Mouse (Mus musculus) stomach, postnatal 0 days (tissue): ENCODE data around the gene Mcf2l. TPM values are rescaled to one million over a fixed set of nuclear protein-coding genes. Genes with fewer than 3 reads are reported as not detected.

Experiments
- ATAC-seq: fragments of 200-750 bp; cut with Nextera tagmentation; 2 replicates; pipeline ENCODE4 v1.8.0; 2017; ENCODE audit not compliant: low FRiP score, low TSS enrichment
- DNase-seq: peaks from one replicate; pipeline ENCODE4 v3.0.0-alpha.2; 2016; ENCODE audit warnings: low spot score
- H3K27ac ChIP-seq: fragments of 300-500 bp; sonication (generic); replicated peaks from 2 replicates; pipeline ENCODE4 v1.5.1; 2014; ENCODE audit warnings: mild to moderate bottlenecking, control low read depth
- H3K27me3 ChIP-seq: fragments of 300-500 bp; sonication (generic); 2 replicates; pipeline ENCODE4 v1.6.1; 2014; ENCODE audit warnings: low read length; ENCODE audit not compliant: control insufficient read depth, insufficient read depth
- H3K36me3 ChIP-seq: fragments of 300-500 bp; sonication (generic); 2 replicates; pipeline ENCODE4 v1.6.1; 2014; ENCODE audit warnings: low read length, mixed read lengths; ENCODE audit not compliant: control insufficient read depth, insufficient read depth
- H3K4me1 ChIP-seq: fragments of 300-500 bp; sonication (generic); replicated peaks from 2 replicates; pipeline ENCODE4 v1.6.1; 2014; ENCODE audit warnings: antibody characterized with exemption; ENCODE audit not compliant: control insufficient read depth, insufficient read depth
- H3K4me2 ChIP-seq: fragments of 300-500 bp; sonication (generic); replicated peaks from 2 replicates; pipeline ENCODE4 v1.6.1; 2014; ENCODE audit warnings: low read depth, mild to moderate bottlenecking, control low read depth, moderate library complexity
- H3K4me3 ChIP-seq: fragments of 300-500 bp; sonication (generic); 2 replicates; pipeline ENCODE4 v1.5.1; 2014; ENCODE audit warnings: low read depth, low read length, control low read depth
- H3K9ac ChIP-seq: fragments of 300-500 bp; sonication (generic); 2 replicates; pipeline ENCODE4 v1.6.1; 2014; ENCODE audit warnings: mild to moderate bottlenecking, low read length, control low read depth, mixed read lengths
- H3K9me3 ChIP-seq: fragments of 300-500 bp; sonication (generic); 2 replicates; pipeline ENCODE4 v1.6.1; 2016; ENCODE audit warnings: low read length; ENCODE audit not compliant: control insufficient read depth
- CTCF ChIP-seq: IDR thresholded peaks from 2 replicates; pipeline ENCODE4 v1.5.1; 2016; ENCODE audit warnings: antibody characterized with exemption, low read depth, mild to moderate bottlenecking, moderate library complexity
- EP300 ChIP-seq: optimal IDR thresholded peaks from 2 replicates; pipeline ENCODE3; 2016; ENCODE audit warnings: antibody characterized with exemption
- whole genome bisulfite sequencing: fragments of 180-500 bp; shearing (Covaris S2); extraction: QIAGEN DNeasy Blood & Tissue Kit; methylation state at CpG from one replicate; pipeline ENCODE4 v1.1.7; 2014; 5-methylcytosine and 5-hydroxymethylcytosine counted together
- microRNA-seq: library from miRNA; unstranded; fragments of <30 nt; microRNA quantifications from one replicate; pipeline ENCODE4, GENCODE M21; 2016
- polyA plus RNA-seq: library from polyadenylated mRNA; unstranded; fragments of >200 nt; fragmentation: Nextera tagmentation; extraction: Ambion mirVana; gene quantifications from 2 replicates; pipeline ENCODE4 v1.2.1, GENCODE M21; 2015

Mcf2l gene
- polyA plus RNA-seq, 1 experiment from 2014 or later = 9.6 TPM

- 74% methylated on average over 4 of the region's 4 CpGs for WGBS
- Histone ChIP-seq H3K4me2 (no peak overlapping the region), H3K9me3 (no peaks in the 10 kb centered on the region), H3K4me1 (no peaks in the 10 kb centered on the region), H3K27me3 (no peaks in the 10 kb centered on the region), H3K36me3 (no peaks in the 10 kb centered on the region), H3K9ac (no peak overlapping the region), H3K27ac (no peak overlapping the region), H3K4me3 (no peak overlapping the region)
- no peak for TF ChIP-seq EP300
- no peak for TF ChIP-seq CTCF
- DNase-seq (no peak), ATAC-seq (no peak)
Measured at GRCm38 (mm10) chr8:13041459-13041858, 167.9 kb downstream of the Mcf2l start.

DNA sequence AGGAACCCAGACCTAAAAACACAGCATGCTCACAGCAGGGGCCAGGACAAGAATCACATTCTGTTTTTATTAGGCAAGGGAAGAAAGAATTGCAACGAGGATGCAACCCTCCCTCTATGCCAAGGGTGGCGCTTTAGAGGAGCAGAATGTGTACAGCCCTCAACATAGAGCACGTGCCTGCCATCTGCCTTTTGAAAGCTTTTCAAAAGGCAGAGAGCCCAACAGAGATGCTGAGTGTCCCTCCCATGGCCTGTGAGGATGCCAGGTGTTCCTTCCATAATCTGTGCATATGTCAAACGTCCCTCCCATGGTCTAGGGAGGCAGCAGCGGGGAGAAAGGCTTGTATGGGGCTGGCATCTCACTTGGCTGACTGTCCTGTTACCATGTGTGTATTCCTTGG lies 174.0 kb downstream of the Mcf2l start:
- H3K4me2 ChIP-seq = no peak overlapping the region
- TF ChIP-seq EP300 (no peak), CTCF (no peak)
- no peak for DNase-seq
- no peak overlapping the region for H3K4me3 ChIP-seq
- no peaks in the 10 kb centered on the region for H3K9me3 ChIP-seq
- no peaks in the 10 kb centered on the region for H3K27me3 ChIP-seq
- no peaks in the 10 kb centered on the region for H3K36me3 ChIP-seq
- H3K9ac ChIP-seq = no peak overlapping the region
- H3K4me1 ChIP-seq = no peaks in the 10 kb centered on the region
- 58% methylated on average over 5 of the region's 5 CpGs for WGBS
- no peak overlapping the region for H3K27ac ChIP-seq
- ATAC-seq = no peak

DNA sequence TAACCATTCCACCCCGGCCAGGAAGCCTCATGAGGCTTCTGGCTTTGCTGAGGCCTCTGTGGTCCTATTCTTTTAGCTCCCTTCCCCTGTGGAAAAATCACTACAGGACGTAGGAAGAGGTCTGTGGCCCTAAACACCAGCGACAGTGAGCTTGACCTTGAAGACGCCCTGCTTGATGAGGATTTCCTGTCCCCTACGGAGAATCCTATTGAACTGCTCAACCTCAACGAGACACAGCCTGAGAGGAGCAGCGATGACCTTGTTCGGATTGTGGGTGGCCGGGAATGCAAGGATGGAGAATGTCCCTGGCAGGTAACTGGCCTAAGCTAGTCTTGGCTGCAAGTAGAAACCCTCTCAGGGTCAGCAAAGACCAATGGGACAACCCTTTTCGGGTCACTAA lies 176.9 kb downstream of the Mcf2l start:
- no peak for ATAC-seq
- Histone ChIP-seq H3K9ac (no peak overlapping the region), H3K4me2 (no peak overlapping the region), H3K36me3 (no peaks in the 10 kb centered on the region), H3K27ac (no peak overlapping the region), H3K4me1 (no peaks in the 10 kb centered on the region), H3K27me3 (no peaks in the 10 kb centered on the region), H3K4me3 (no peak overlapping the region), H3K9me3 (no peaks in the 10 kb centered on the region)
- no peak for TF ChIP-seq CTCF
- TF ChIP-seq EP300 = no peak
- DNase-seq = no peak
- 81% methylated on average over 10 of the region's 10 CpGs for WGBS

GRCm38 (mm10) chr8:13057351-13057750 lies 183.7 kb downstream of the Mcf2l start:
- DNase-seq = no peak
- 64% methylated on average over 4 of the region's 4 CpGs for WGBS
- ATAC-seq = no peak
- Histone ChIP-seq H3K4me3 (no peak overlapping the region), H3K4me1 (no peaks in the 10 kb centered on the region), H3K4me2 (no peak overlapping the region), H3K9ac (no peak overlapping the region), H3K27ac (no peak overlapping the region), H3K9me3 (no peaks in the 10 kb centered on the region), H3K36me3 (no peaks in the 10 kb centered on the region), H3K27me3 (no peaks in the 10 kb centered on the region)
- TF ChIP-seq CTCF (no peak), EP300 (no peak)

GRCm38 (mm10) chr8:13060441-13061150 lies 187.0 kb downstream of the Mcf2l start, which contains the start of gene Proz:
Proz (plus strand) TSS chr8:13060914.
- H3K36me3 ChIP-seq = no peaks in the 10 kb centered on the region
- H3K9ac ChIP-seq = no peak within 1 kb of the TSS
- no peak within 1 kb of the TSS for H3K27ac ChIP-seq
- no peaks in the 10 kb centered on the region for H3K9me3 ChIP-seq
- ATAC-seq = peak; percentile 83
- 58% methylated on average over 17 of the region's 17 CpGs for whole genome bisulfite sequencing
- H3K27me3 ChIP-seq = no peaks in the 10 kb centered on the region
- no peaks in the 10 kb centered on the region for H3K4me1 ChIP-seq
- H3K4me3 ChIP-seq = no peak within 1 kb of the TSS
- TF ChIP-seq EP300 (no peak), CTCF (no peak)
- H3K4me2 ChIP-seq = no peak within 1 kb of the TSS
- DNase-seq = peak; percentile 73

GRCm38 (mm10) chr8:13063112-13063511 lies 189.5 kb downstream of the Mcf2l start:
- peak overlapping the region; percentile 63; the same call in 1 of the 2 replicates for H3K27ac ChIP-seq
- no peak for TF ChIP-seq EP300
- TF ChIP-seq CTCF = no peak
- no peaks in the 10 kb centered on the region for H3K4me1 ChIP-seq
- no peaks in the 10 kb centered on the region for H3K27me3 ChIP-seq
- no peaks in the 10 kb centered on the region for H3K9me3 ChIP-seq
- H3K36me3 ChIP-seq = no peaks in the 10 kb centered on the region
- no peak overlapping the region for H3K4me2 ChIP-seq
- H3K9ac ChIP-seq = no peak overlapping the region
- DNase-seq (peak; percentile 74), ATAC-seq (peak; percentile 83)
- WGBS = 48% methylated on average over 16 of the region's 16 CpGs
- no peak overlapping the region for H3K4me3 ChIP-seq

Small RNAs within 50 kb of the gene (microRNA-seq; reads per million reads assigned to microRNA genes)
- gene Gm38671 = not detected

Other genes starting within 250 kb of the Mcf2l start
- 13.5 and 14.7 TPM in 2 replicates for gene Tubgcp3, start 201.6 kb upstream of the Mcf2l start, polyA plus RNA-seq
- 6.6 and 7.4 TPM in 2 replicates for gene Atp11a, start 116.8 kb upstream of the Mcf2l start, polyA plus RNA-seq
- gene F7, start 152.2 kb downstream of the Mcf2l start, polyA plus RNA-seq = 0.12 TPM in 1 of 2 replicates, not detected in the other
- 1.1 and 1.9 TPM in 2 replicates for gene F10, start 163.5 kb downstream of the Mcf2l start, polyA plus RNA-seq
- 6.7 and 7.4 TPM in 2 replicates for gene Proz, start 187.1 kb downstream of the Mcf2l start, polyA plus RNA-seq
- 13.9 and 15.1 TPM in 2 replicates for gene Pcid2, start 231.7 kb downstream of the Mcf2l start, polyA plus RNA-seq
- 47.1 and 52.6 TPM in 2 replicates for gene Cul4a, start 231.8 kb downstream of the Mcf2l start, polyA plus RNA-seq